Mouse (Mus musculus) testis, adult 2 months (tissue): ENCODE measurements around the gene Cox15.

Experiments
- CTCF ChIP-seq: fragments of 200-500 bp; IDR thresholded peaks from 2 replicates; pipeline ENCODE4 v1.5.1; 2012; ENCODE audit warnings: low read depth, mild to moderate bottlenecking, inconsistent platforms, low read length, moderate library complexity; ENCODE audit not compliant: control insufficient read depth, insufficient read depth, insufficient replicate concordance
- POLR2A ChIP-seq: fragments of 200-500 bp; IDR thresholded peaks from 2 replicates; pipeline ENCODE4 v1.6.1; 2012; ENCODE audit warnings: low read depth, mild to moderate bottlenecking, inconsistent platforms, low read length, moderate library complexity; ENCODE audit not compliant: control insufficient read depth

- TF ChIP-seq CTCF (no peak), POLR2A (no peak)
Observed at GRCm38 (mm10) chr19:43699763-43700155, 53.0 kb downstream of the Cox15 start.
